Mouse (Mus musculus): ENCODE measurements around the gene Gm11639.

GRCm38 (mm10) chr11:104674768-104675167, 10.7 kb upstream of the Gm11639 start:
- no peak for TF ChIP-seq SIN3A (IDR thresholded peaks at IDR 0.05; ENCODE audit: low read length)
- no peak for TF ChIP-seq POLR2A (IDR thresholded peaks at IDR 0.05; ENCODE audit: control insufficient read depth in 1 of 2, insufficient read depth in 1 of 2, low read depth in 1 of 2, low read length in 2 of 2, poor library complexity in 1 of 2)
- TF ChIP-seq USF2 (IDR thresholded peaks at IDR 0.05; ENCODE audit: borderline replicate concordance in 1 of 2, insufficient read depth in 1 of 2, low read depth in 1 of 2, low read length in 2 of 2): no peak
- no peak for TF ChIP-seq MYC (IDR thresholded peaks at IDR 0.05; ENCODE audit: low read depth, low read length)
- no peak for TF ChIP-seq CTCF (IDR thresholded peaks at IDR 0.05 in 2 of 3, conservative IDR thresholded peaks at IDR 0.05 in 1 of 3; ENCODE audit: control insufficient read depth in 1 of 3, insufficient read depth in 1 of 3, low read depth in 2 of 3, low read length in 3 of 3, poor library complexity in 1 of 3, severe bottlenecking in 1 of 3)
- no peak for TF ChIP-seq ZNF384 (IDR thresholded peaks at IDR 0.05; ENCODE audit: low read depth, low read length)
- no peak for TF ChIP-seq EP300 (IDR thresholded peaks at IDR 0.05; ENCODE audit: low read depth in 1 of 2, low read length in 2 of 2)
- TF ChIP-seq GATA1 (IDR thresholded peaks at IDR 0.05; ENCODE audit: low read depth, low read length): no peak
- TF ChIP-seq RAD21 (IDR thresholded peaks at IDR 0.05; ENCODE audit: low read depth, low read length): no peak
- no peak for TF ChIP-seq MAZ (IDR thresholded peaks at IDR 0.05; ENCODE audit: low read depth, low read length)
- no peak for TF ChIP-seq CHD2 (IDR thresholded peaks at IDR 0.05; ENCODE audit: low read length)
- no peak for TF ChIP-seq HCFC1 (IDR thresholded peaks at IDR 0.05; ENCODE audit: low read depth, low read length)

All from MEL (cell line).